Mouse (Mus musculus): ENCODE results near the gene Cmya5.
A peak's percentile ranks its signal among the peaks of the same experiment; 100 is the strongest.
"Not testable (repeated sequence)": the region's sequence is repeated elsewhere in the genome, so short reads cannot be mapped to it uniquely, and the experiment has no call there.

Cmya5 gene

DNA sequence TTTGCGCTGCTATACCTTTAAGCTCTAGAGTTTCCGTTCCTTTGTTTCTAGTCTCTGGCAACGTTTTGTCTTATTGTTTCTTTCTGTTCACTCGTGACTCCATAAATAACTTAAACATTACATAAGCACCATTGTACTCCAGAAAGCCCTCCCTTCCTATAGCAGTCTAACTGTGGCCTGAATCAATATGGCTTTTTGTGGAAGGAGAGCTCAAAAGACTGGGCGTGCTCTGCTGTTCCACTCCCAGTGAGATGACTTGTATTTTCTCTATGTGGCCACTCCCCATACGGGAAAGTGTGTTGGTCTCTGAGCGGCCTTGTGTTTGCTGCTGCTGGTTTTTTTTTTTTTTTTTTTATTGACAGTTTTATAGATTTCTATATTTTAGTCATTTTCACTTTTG, 27.3 kb downstream of the Cmya5 start:
- no peak for DNase-seq

DNA sequence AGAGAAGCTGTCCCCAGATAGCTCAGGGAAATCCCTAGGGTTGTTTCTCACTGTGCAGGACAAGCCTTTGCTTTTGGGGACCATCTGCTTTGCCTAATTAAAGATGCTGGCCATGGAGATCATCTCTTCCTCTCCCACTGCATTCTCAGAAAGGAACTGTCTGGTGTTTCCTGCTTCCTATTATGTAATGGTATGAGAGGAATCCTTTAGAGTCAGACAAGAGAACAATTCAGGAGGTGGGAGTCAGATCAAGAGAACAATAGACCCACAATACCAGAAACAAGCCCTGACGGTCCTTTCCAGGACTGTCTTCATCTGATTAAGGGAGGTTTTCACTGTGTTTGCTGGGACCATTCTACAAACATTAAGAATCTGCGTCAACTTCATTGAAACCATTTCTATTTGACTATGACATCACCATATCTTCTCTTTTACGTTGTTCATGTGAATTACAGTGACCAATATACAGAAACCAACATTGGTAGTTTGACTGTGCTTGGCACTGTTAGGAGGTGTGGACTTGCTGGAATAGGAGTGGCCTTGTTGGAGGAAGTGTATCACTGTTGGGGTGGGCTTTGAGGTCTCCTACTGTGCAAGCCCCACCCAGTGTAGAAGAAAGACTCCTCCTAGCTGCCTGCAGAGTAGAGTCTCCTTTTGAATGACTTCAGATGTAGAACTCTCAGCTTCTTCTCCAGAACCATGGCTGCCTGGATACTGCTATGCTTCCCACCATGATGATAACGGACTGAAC, 42.0 kb downstream of the Cmya5 start:
- DNase-seq = no peak

DNA sequence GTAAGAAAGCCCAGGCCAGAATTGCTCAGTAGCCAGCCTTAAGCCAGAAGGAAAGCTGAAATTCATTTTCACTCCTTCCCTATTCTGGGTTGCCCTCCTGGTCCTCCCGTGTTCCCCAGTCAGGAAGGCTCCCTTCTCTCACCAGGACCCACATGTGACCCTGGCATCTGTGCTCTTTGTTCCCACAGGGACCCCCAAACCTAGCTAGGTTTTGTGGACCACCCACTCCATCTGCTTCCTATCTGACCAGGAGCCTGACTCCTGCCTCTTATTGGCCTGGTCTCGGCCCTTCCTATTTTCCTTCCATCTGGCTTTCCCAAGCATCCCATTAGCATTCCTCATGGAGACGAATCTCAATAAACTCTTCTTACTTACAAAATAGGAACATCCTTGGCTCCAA, 45.9 kb downstream of the Cmya5 start:
- DNase-seq = no peak

DNA sequence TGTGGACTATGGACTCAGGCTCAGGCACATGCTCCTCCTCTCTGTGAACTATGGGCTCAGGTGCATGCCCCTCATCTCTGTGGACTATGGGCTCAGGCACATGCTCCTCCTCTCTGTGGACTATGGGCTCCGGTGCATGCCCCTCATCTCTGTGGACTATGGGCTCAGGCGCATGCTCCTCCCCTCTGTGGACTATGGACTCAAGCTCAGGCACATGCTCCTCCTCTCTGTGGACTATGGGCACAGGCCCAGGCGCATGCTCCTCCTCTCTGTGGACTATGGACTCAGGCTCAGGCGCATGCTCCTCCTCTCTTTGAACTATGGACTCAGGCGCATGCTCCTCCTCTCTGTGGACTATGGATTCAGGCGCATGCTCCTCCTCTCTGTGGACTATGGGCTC, 47.9 kb downstream of the Cmya5 start:
- DNase-seq = no peak

DNA sequence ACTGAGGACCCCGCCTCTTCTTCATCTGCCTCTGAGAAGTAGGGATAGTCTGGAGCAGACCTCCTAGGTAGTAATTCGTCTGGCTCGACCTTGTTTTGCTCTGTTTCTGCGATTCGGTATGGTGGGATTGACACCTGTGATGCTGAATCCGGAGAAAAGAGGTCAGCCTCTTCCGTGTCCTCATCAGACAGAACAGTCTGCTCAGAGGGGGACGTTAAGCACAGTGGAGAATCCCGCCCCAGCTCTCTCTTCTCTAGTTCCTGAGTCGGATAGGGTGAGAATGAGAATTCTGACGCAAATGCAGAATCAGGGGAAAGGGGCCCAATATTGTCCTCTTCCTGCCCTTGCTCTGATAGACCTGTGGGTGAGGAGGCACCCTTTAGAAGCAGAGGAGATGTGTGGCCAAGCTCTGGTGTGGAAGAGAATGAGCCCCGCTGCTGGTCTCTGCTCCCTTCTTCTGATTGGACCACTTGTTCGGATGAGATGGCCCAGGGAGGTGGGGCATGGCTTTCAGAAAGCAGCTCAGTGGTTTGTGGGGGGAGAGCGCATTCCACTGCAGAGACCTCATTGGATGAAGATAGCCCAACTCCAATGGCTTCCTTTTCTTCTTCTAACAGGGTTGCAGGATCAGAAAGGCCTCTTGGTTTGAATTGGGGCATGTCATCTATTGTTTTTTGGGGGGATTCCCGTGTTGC, 49.3 kb downstream of the Cmya5 start:
- no peak for DNase-seq

DNA sequence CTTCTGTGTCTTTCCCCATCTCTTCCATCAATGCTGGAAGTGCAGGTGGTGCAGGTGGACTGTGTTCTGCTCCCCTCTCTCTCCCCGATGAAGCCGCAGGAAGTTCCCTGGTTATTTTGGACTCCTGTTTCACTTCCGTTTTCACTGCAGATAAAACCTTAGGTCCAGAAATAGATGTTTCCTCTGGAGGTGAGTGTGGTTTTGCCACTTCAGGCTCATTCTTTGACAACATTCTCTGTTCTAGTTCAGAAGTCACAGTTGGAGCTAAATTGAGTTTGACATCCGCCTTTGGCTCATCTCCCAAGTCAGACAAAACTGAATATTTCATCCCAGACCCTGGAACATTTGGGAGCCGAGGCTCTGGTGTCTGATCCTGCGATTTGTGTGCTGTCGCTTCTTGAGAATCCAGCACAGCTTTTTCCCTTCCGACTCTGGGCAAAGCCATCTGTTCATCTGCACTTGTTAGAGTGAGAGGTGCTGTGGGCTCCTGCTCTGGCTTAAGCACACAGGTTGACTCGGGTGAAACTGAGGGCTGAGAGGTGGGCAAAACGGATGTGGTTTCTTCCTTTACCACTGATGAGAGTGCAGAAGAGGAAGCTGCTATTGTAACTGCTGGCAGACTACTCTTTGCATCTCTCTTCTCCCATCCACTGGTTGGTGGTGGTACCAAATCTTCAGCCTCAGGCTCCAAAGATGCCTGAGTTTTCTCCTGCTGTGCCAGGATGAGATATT, 50.2 kb downstream of the Cmya5 start:
- peak; percentile 20 for DNase-seq

DNA sequence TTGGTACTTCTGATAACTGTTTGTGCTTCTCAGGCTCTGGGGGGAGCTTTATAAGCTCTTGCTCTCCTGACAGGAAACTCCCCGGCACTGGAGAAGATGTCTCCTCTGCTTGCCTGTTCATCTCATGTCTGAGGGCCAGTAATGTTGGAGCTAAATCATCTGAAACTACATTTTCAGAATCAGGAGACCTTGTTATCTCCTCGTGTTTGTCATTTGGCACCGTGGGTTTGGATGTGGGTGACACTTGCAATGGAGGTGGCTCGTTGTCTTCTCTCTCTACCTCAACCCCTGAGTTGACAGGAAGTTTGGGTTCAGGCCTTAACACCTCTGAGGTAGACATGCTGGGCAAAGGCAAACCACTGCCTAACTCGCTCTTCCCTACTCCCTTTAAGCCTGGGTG, 50.8 kb downstream of the Cmya5 start:
- DNase-seq = no peak

DNA sequence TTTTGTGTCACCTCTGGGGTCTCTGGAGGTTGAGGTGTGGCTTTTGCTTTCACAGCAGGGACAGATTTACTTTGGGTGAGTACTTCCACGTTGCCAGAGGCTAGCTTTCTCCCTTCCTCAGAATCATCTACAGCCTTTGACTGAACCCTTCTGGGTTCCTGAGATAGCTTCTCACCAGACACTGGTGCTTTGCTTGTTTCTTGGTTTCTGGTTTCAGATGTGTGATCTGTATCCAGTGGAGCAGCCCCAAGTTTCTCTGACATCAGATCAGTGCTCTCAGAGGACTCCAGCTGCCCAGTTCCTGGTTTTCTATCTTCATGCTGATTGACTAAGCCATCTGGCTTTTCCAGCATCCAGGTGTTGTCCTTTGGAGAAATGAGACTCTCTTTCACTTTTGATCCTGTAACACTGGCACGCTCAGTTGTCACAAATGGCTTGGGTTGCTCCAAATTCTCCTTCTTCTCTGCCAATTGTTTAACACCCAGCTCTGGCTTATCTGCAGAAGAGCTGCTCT, 51.6 kb downstream of the Cmya5 start:
- DNase-seq = no peak

DNA sequence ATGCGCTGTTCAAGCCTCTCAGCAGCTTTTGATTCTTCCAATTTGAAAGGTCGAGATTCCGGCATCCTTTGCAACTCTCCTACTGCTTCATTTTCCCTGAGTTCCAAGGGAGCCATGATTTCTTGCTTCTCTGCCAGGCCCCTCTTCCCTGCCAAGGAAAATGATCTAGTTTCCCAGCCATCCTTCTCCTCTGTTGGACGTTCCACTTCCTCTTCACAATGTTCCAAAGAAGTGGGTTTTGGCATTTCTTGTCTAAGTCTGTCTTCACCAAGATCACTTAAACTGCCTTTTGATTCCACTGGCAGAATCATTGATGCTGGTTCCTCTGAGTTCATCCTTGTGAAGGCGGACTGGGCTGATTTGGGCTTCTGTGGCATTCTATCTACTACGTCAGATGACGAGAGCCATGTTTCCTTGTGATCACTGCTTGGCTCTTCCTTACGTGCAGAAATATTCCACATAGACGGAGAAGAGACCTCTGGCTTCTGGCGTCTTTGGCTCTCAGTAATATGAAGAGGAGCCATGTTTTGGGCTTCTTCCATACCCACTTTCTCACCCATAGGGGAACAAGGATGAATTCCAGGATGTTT, 52.6 kb downstream of the Cmya5 start:
- DNase-seq = no peak

DNA sequence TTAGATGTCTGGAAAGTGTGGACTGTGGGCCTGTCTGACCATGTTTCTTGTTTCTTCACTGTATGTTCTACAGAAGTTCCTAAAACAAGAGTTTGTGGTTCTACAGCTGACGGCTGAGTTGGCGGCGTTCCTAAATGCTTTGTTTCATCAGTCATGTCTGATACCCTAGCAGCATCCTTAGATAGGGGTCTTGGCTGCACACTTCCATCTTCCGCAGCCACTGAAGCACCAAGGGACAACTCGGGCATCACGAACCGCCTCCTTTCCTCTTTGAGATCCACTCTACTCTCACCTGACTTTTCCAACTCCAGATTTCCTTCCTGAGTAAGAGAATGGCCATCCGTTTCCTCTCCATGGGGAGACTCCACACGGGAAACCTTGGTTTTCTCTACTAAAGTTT, 53.3 kb downstream of the Cmya5 start:
- no peak for DNase-seq

DNA sequence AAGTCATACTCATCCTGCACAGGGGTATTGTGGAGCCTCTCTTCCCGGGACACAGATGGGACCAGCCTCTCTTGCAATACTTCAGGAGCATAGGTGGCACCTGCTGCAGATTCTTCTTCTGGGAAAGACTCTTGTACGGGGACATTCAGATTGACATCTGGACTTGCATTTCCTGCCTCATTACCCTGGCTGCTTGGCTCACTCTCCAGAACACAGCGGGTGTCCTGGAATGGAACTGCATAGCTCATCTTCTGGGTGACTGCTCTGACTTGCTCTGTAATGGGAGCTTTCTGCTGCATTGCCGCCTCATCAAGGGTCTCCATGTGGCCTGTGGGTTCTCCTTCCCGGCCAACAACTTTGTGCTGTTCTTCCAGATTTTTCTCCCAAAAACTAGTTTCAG, 55.0 kb downstream of the Cmya5 start:
- no peak for DNase-seq

DNA sequence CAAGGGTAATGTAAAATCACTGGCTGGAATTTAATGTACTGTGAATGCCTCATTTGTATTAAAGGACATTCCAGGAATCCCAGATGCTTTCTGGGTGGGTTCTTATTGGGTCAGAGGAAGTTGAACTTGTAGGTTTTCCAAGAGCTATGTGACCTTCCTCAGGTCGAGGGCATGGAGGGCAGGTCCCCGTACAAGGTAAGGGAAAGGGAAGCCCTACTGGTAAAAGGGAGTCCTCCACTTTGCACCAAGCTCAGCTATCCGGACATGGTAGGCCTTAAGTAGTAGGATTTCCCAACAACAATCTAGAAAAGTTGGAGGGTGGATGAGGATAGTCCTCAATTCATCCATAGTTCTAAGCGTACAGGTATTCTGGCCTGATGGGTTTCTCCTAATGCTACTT, 58.8 kb downstream of the Cmya5 start:
- no peak for DNase-seq

DNA sequence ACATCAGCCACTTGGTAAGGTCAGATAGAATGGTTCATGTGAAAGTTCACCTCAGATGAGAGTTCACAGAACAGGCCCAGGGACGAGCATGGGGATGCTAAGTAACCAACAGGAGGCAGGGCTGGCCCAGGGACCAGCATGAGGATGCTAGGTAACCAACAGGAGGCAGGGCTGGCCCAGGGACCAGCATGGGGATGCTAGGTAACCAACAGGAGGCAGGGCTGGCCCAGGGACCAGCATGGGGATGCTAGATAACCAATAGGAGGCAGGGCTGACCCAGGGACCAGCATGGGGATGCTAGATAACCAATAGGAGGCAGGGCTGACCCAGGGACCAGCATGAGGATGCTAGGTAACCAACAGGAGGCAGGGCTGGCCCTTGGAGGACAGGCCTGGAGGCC, 62.2 kb downstream of the Cmya5 start:
- not testable (repeated sequence) for DNase-seq

DNA sequence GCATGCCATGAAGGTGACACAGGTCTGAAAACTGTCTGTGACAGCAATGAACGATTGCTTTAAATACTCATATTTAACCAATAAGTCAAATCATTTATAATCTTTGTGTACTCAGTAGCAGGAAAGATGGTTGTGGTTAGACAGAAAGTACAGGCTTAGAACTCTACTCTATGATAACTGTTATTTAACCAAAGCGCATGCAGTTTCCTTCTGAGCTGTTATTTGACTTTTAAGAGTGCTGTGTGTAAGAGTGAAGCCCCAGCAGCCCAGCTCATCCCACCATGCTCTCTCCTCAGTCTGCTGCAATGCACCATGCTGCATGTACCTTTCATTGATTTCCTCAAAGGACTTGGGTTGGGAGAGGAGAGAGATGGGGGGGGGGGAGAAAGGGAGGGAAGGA, 63.7 kb downstream of the Cmya5 start:
- no peak for DNase-seq

DNA sequence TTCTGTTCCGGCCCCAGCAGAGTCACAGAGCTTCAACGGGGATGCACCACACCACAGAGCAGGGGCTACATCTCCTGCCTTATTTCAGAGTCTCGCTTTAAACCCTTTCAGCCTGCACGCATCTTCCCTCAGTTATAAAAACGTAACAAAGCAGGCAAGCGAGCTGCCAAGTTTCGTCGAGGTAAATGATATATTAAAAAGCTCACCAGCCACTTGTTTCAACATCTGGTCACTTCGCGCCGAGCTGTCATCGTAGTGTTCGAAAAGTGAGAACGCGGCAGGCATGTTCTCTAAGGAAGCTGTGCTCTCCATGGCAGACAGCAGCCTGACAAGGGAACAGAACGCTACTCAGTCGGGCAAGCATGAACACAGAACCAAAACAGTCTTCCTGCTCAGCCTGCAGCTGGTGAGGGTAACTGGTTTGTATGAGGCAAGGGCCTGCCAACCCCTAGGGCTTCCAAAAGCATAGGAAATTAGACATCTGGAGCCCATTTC, 70.3 kb downstream of the Cmya5 start:
- no peak for DNase-seq

DNA sequence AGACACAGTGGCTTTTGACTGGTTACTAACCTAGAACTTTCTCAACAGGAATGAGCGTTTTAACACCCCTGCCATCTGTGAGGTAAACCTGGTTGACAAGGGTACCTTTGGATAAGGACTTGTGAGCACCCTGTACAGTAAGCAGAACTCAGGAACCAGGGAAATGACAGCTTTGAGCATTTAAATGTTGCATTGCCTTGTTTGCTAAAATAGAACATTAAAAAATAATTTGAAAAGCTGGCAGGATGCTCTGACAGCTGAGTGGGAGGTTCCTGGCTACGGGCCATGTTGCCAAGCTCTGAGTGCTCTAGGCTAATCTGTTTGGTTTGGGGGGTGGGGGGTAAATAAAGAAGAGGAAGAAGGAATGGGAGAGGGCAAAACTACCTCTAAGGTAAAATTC, 70.9 kb downstream of the Cmya5 start:
- no peak for DNase-seq

DNA sequence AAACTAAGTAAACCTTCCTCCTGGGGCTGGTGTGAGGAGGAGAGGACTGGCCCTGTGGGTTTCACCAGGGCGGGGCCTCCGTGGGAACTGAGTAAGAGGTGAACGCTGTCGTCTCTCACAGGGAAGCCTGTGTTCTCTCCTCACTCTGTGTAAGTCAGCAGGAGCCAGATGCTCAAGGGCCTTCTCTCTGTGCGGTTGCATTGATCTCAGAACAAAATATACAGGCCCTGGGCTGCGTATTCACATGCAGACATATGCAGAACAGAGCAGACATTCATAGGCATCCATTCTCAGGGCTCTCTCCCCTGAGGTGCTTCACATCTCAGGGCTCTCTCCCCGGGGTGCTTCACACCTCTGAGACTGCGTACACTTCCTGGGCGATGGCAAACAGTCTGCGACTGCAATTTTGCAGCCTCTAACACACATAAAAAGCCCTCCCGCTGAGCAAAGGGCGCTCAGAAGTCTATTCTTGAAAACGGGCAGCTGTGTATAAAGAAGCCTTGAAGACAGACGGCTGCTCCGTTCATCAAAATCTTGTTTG, 71.6 kb downstream of the Cmya5 start:
- no peak for DNase-seq

DNA sequence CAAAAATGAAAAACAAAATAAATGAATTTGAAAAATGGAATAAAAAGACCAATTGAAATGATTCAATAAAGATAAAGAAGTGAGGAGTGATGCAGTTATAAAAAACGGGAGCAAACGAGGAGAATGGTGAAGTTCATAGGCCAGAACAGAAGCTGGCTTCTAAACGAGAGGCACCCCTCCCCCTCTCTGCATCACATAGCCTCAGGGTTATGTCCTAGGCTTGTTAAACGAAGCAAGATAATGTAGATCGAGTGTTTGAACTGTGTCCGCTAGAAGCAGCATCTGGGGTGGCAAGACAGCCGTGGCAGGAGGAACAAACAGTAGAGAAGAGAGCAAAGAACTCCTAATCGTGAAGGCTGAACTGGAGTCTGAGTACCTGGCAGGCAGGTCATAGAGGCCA, 74.1 kb downstream of the Cmya5 start:
- no peak for DNase-seq

DNA sequence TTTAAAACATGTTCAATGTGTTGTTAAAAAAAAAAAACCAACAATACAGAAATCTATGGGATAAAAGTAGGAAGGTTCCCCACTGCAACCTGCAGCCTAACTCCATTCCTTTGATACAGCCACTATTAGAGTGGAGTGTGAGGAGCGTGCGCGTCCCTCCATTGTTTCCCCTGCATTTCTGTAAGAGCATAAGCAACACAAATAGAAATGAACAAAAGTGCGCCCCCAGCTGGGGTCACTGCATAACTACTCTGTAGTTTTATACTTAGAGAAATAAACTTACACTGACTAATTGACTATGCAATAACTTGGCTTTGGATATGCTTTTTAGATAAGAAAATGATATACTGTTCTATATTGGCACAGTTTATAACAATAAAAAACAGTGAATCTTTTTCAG, 75.0 kb downstream of the Cmya5 start:
- no peak for DNase-seq

DNA sequence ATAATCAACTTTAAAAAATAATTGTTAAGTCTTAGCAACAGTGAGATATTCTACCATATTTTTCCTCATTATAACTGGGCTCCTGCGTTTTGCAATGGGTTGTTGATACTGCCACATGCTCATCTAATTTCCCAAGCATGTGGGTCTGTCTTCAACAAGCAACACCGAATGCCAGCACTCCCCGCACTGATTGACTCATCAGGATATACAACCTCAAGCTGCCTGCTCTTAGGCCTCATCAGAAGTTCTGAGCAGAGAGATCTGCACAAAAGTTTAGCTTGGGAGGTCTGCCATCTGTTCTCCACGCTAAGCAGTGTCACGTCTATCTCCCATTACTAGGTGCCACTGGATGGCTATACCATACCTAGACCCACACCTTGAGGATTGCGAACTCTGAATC, 76.2 kb downstream of the Cmya5 start:
- DNase-seq = no peak

DNA sequence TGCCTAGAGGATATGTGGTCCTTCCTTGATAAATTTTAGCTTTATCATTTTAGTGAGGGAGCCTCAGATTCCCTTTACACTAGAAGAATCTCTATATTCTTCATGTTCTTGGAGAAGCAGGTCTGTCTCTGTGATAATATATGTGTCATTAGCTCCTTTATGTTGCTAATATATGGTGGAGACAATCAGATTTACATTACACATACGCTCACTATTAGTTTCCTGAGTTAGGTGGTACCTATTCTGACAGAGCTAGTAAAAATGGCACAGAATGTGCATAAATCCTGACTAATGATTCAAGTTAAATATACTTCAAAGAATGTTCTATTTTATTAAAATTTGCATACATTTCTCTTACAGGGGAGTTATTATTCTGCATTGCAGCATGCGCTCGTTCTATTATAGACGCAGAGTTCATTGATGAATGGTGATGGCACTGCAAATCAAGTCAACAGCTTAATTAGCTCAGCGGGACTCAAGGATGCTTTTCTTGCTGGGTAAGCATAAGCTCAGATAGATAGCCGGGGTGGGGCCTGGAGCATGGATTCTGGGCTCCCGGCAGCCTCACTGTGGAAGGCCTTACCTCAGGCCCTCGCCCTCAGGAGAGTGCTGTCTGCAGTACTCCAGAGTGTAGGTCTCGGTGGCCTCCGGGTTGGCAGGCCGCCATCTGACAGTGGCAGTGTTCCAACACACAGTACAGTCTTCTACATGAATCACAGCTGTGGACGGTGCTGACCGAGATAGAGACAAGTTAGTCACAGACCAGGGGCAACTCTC, 81.5 kb downstream of the Cmya5 start:
- DNase-seq = peak; percentile 27

DNA sequence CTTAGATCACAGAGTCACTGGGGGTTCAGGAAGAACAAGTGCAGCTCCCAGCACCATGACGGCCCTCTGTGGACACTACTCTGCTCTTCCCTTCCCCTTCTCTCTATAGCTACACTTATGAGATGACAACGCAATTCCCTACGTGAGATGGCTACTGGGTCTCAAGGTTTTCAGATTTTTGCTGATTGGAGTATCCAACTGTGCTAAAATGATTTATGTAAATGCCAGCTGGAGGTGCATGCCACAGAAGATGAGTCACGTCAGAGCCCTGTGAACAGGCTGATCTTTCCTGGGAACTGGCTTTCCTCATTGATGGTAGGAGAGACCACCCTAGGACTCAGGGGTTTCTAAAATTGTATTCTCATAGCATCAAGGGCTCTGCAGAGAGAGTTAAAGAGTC, 83.2 kb downstream of the Cmya5 start:
- DNase-seq = no peak

Data from cerebellum, adult 11 months (tissue).